Mouse (Mus musculus) liver, embryonic 13.5 days (tissue): Measurements from ENCODE around the gene Uchl1. TPM values are rescaled to one million over a fixed set of nuclear protein-coding genes. Genes with fewer than 3 reads are reported as not detected.

Source experiments
- ATAC-seq: fragments of 200-750 bp; cut with Nextera tagmentation; 2 replicates; pipeline ENCODE4 v1.8.0; 2017; ENCODE audit warnings: low read depth, mild to moderate bottlenecking, moderate number of reproducible peaks, moderate library complexity
- DNase-seq: peaks from one replicate; pipeline ENCODE4 v3.0.0; 2022
- H3K27ac ChIP-seq: fragments of 300-500 bp; sonication (generic); 2 replicates; pipeline ENCODE4 v1.5.1; 2015; ENCODE audit warnings: moderate library complexity, mild to moderate bottlenecking, inconsistent platforms
- H3K27me3 ChIP-seq: fragments of 300-500 bp; sonication (generic); 2 replicates; pipeline ENCODE4 v1.6.1; 2015; ENCODE audit warnings: mild to moderate bottlenecking, inconsistent platforms
- H3K36me3 ChIP-seq: fragments of 300-500 bp; sonication (generic); 2 replicates; pipeline ENCODE4 v1.6.1; 2015; ENCODE audit warnings: mild to moderate bottlenecking, inconsistent platforms
- H3K4me1 ChIP-seq: fragments of 300-500 bp; sonication (generic); replicated peaks from 2 replicates; pipeline ENCODE4 v1.6.1; 2015; ENCODE audit warnings: inconsistent platforms
- H3K4me2 ChIP-seq: fragments of 300-500 bp; sonication (generic); 2 replicates; pipeline ENCODE4 v1.6.1; 2015; ENCODE audit warnings: inconsistent platforms, mild to moderate bottlenecking, moderate library complexity
- H3K4me3 ChIP-seq: fragments of 300-500 bp; sonication (generic); replicated peaks from 2 replicates; pipeline ENCODE4 v1.5.1; 2015; ENCODE audit warnings: mild to moderate bottlenecking, inconsistent platforms
- H3K9ac ChIP-seq: fragments of 300-500 bp; sonication (generic); 2 replicates; pipeline ENCODE4 v1.6.1; 2015; ENCODE audit warnings: mild to moderate bottlenecking, inconsistent platforms
- H3K9me3 ChIP-seq: fragments of 300-500 bp; sonication (generic); replicated peaks from 2 replicates; pipeline ENCODE4 v1.6.1; 2016; ENCODE audit warnings: inconsistent platforms
- WGBS: fragments of 180-500 bp; shearing (Covaris S2); methylation state at CpG from one replicate; pipeline ENCODE4 v1.1.7; 2015; ENCODE audit not compliant: insufficient replicate concordance; 5-methylcytosine and 5-hydroxymethylcytosine counted together
- polyA plus RNA-seq: library from polyadenylated mRNA; unstranded; fragments of >200 nt; fragmentation: Nextera tagmentation; extraction: Ambion mirVana; gene quantifications from 2 replicates; pipeline ENCODE4 v1.2.1, GENCODE M21; 2015

The Uchl1 gene
- polyA plus RNA-seq, 1 experiment from 2014 or later = 2.5 TPM

DNA sequence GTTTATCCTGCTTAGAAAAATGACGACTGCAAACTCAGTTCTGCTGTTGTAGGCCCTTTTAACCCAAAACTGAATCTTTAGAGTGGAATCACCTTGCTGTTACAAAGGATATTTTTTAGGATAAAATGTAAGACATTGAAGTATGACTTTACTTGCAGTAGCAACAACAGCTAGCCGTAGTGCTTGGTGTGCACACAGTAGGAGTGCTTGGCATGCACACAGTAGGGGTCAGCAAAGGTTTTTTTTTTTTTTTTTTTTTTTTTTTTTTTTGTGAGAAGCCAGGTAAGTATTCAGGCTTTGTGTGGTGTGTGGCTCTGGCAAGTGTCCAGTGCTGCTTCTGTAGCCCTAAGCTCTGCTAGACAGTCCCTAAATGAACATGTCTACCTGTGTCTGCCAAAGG is 10.0 kb downstream of the Uchl1 start:
- H3K4me2 ChIP-seq = no peak overlapping the region
- no peak overlapping the region for H3K27ac ChIP-seq
- 55% methylated on average over 2 of the region's 2 CpGs for WGBS
- DNase-seq = no peak
- no peak for ATAC-seq
- H3K9me3 ChIP-seq = no peaks in the 10 kb centered on the region
- H3K27me3 ChIP-seq = no peaks in the 10 kb centered on the region
- no peaks in the 10 kb centered on the region for H3K4me1 ChIP-seq
- no peak overlapping the region for H3K4me3 ChIP-seq
- H3K9ac ChIP-seq = no peak overlapping the region
- H3K36me3 ChIP-seq = no peaks in the 10 kb centered on the region

- H3K27ac ChIP-seq = no peak overlapping the region
- no peak overlapping the region for H3K4me2 ChIP-seq
- no peak for ATAC-seq
- no peak overlapping the region for H3K4me3 ChIP-seq
- no peaks in the 10 kb centered on the region for H3K4me1 ChIP-seq
- no peaks in the 10 kb centered on the region for H3K9me3 ChIP-seq
- H3K9ac ChIP-seq = no peak overlapping the region
- H3K36me3 ChIP-seq = no peaks in the 10 kb centered on the region
- H3K27me3 ChIP-seq = no peaks in the 10 kb centered on the region
- no peak for DNase-seq
- 66% methylated on average over 13 of the region's 13 CpGs for WGBS
These were observed 11.0 kb downstream of the Uchl1 start for GRCm38 (mm10) chr5:66686863-66687262.

- ATAC-seq = no peak
- Histone ChIP-seq H3K4me3 (no peak overlapping the region), H3K27me3 (no peaks in the 10 kb centered on the region), H3K36me3 (no peaks in the 10 kb centered on the region), H3K4me1 (no peaks in the 10 kb centered on the region), H3K9me3 (no peaks in the 10 kb centered on the region), H3K4me2 (no peak overlapping the region), H3K9ac (no peak overlapping the region), H3K27ac (no peak overlapping the region)
- no peak for DNase-seq
- 67% methylated on average over 9 of the region's 9 CpGs for WGBS
These were observed 11.8 kb downstream of the Uchl1 start for GRCm38 (mm10) chr5:66687737-66688136.

- H3K9me3 ChIP-seq = no peaks in the 10 kb centered on the region
- DNase-seq (no peak), ATAC-seq (no peak)
- no peak overlapping the region for H3K4me2 ChIP-seq
- no peak overlapping the region for H3K9ac ChIP-seq
- no peaks in the 10 kb centered on the region for H3K4me1 ChIP-seq
- H3K27me3 ChIP-seq = no peaks in the 10 kb centered on the region
- no peak overlapping the region for H3K27ac ChIP-seq
- H3K4me3 ChIP-seq = no peak overlapping the region
- no peaks in the 10 kb centered on the region for H3K36me3 ChIP-seq
- 81% methylated on average over 5 of the region's 5 CpGs for WGBS
These were observed 12.4 kb downstream of the Uchl1 start for GRCm38 (mm10) chr5:66688286-66688685.

- no peaks in the 10 kb centered on the region for H3K9me3 ChIP-seq
- no peak overlapping the region for H3K27ac ChIP-seq
- no peak overlapping the region for H3K9ac ChIP-seq
- H3K27me3 ChIP-seq = no peaks in the 10 kb centered on the region
- DNase-seq (no peak), ATAC-seq (no peak)
- H3K4me2 ChIP-seq = no peak overlapping the region
- H3K4me3 ChIP-seq = no peak overlapping the region
- WGBS = 76% methylated on average over 9 of the region's 9 CpGs
- H3K4me1 ChIP-seq = no peaks in the 10 kb centered on the region
- no peaks in the 10 kb centered on the region for H3K36me3 ChIP-seq
These were observed 13.9 kb downstream of the Uchl1 start for GRCm38 (mm10) chr5:66689796-66690195.

DNA sequence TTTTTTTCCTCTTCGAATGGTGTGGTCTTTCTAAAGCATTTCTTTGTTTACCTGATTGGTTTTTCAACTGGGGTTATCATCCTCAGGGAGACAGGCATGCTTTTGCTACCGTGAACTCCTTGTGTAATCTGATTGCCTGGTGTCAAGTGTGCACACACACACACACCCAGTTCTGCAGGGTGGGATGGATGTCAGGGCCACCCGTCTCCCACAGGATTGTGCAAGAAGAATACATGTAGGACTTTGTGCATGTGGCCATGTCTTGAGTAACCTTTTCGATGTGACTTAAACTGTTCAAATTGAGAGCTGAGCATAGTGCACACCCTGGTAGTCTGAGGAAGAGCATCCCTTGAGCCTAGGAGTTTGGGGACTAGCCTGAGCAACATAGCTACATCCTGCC is 17.3 kb downstream of the Uchl1 start:
- WGBS = 47% methylated on average over 4 of the region's 4 CpGs
- Histone ChIP-seq H3K27me3 (no peaks in the 10 kb centered on the region), H3K4me1 (no peaks in the 10 kb centered on the region), H3K9ac (no peak overlapping the region), H3K9me3 (no peaks in the 10 kb centered on the region), H3K4me2 (no peak overlapping the region), H3K27ac (no peak overlapping the region), H3K36me3 (no peaks in the 10 kb centered on the region), H3K4me3 (no peak overlapping the region)
- ATAC-seq (no peak), DNase-seq (no peak)

GRCm38 (mm10) chr5:66697119-66697518 is 21.2 kb downstream of the Uchl1 start:
- ATAC-seq (no peak), DNase-seq (no peak)
- H3K27me3 ChIP-seq = no peaks in the 10 kb centered on the region
- H3K36me3 ChIP-seq = no peaks in the 10 kb centered on the region
- no peak overlapping the region for H3K4me2 ChIP-seq
- no peaks in the 10 kb centered on the region for H3K4me1 ChIP-seq
- H3K9me3 ChIP-seq = no peaks in the 10 kb centered on the region
- H3K27ac ChIP-seq = no peak overlapping the region
- no peak overlapping the region for H3K9ac ChIP-seq
- H3K4me3 ChIP-seq = no peak overlapping the region

- H3K4me1 ChIP-seq = no peaks in the 10 kb centered on the region
- no peaks in the 10 kb centered on the region for H3K36me3 ChIP-seq
- H3K9me3 ChIP-seq = no peaks in the 10 kb centered on the region
- H3K4me2 ChIP-seq = no peak overlapping the region
- H3K27me3 ChIP-seq = no peaks in the 10 kb centered on the region
- H3K4me3 ChIP-seq = no peak overlapping the region
- DNase-seq (no peak), ATAC-seq (no peak)
- WGBS = 43% methylated on average over 6 of the region's 6 CpGs
- no peak overlapping the region for H3K27ac ChIP-seq
- H3K9ac ChIP-seq = no peak overlapping the region
These were observed 24.0 kb downstream of the Uchl1 start for GRCm38 (mm10) chr5:66699911-66700310.

- Histone ChIP-seq H3K9ac (no peak overlapping the region), H3K27me3 (no peaks in the 10 kb centered on the region)
- DNase-seq = no peak
These were observed 26.1 kb downstream of the Uchl1 start for GRCm38 (mm10) chr5:66701951-66702350.

DNA sequence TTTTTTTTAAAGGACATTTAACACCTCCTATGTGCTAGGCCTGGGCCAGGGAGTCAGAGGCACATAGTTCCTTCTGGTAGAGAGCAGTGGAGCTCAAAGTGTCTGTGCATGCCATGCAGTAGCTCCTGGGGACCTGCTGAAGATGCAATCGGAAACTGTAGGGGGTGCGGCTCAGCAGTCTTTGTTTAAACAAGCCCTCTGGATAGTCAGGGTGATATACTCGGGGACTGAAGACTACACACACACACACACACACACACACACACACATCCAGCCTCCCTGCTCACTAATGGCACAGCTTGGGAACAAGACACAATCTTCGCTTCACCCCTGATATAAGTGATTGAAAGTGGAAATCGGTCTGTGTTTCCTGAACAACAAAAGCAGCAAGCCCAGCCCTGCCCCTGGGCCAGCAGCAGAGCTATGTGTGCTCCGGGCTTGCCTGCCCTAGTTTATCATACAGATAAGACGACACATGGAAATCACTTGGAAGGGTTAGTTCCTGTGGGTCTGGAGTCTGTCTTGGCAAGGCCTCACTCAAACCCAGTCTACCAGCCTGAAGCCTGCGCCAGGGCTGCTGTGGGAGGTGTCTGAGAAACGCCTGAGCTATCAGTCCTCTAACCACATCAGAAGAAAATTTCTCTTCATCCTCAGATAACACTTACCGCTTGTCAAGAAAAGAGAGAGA is 27.6 kb downstream of the Uchl1 start:
- DNase-seq (no peak), ATAC-seq (no peak)
- WGBS = 23% methylated on average over 10 of the region's 10 CpGs
- no peaks in the 10 kb centered on the region for H3K4me1 ChIP-seq
- no peak overlapping the region for H3K27ac ChIP-seq
- no peaks in the 10 kb centered on the region for H3K9me3 ChIP-seq
- no peak overlapping the region for H3K9ac ChIP-seq
- no peaks in the 10 kb centered on the region for H3K36me3 ChIP-seq
- no peak overlapping the region for H3K4me2 ChIP-seq
- H3K4me3 ChIP-seq = no peak overlapping the region
- H3K27me3 ChIP-seq = no peaks in the 10 kb centered on the region

More at GRCm38 (mm10) chr5:66701951-66702350, 26.1 kb downstream of the Uchl1 start:
- Histone ChIP-seq H3K9me3 (no peaks in the 10 kb centered on the region), H3K4me3 (no peak overlapping the region), H3K27ac (no peak overlapping the region), H3K4me2 (no peak overlapping the region), H3K4me1 (no peaks in the 10 kb centered on the region), H3K36me3 (no peaks in the 10 kb centered on the region)
- no peak for ATAC-seq
- WGBS = 63% methylated on average over 4 of the region's 4 CpGs

DNA sequence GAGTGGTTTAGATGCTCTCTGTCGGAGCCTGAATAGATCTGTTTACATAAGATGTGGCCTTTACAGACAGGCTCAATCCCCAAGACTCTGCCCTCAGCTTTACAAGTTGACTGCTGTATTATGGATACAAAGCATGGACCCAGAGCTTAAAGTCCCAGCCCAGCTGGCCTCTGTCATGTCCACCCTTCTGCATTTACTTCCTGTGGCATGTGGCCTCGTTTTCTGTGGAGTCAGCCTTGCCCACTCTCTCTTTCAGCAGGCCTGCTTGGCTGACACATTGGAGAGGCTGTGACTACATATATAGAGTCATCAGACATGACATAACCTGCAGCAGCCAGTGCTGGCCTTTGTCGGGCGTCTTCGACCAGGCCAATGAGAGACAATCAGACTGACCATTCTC is 32.0 kb downstream of the Uchl1 start:
- 53% methylated on average over 5 of the region's 5 CpGs for WGBS
- ATAC-seq (no peak), DNase-seq (no peak)
- Histone ChIP-seq H3K4me2 (no peak overlapping the region), H3K4me1 (no peaks in the 10 kb centered on the region), H3K9me3 (no peaks in the 10 kb centered on the region), H3K4me3 (no peak overlapping the region), H3K36me3 (no peaks in the 10 kb centered on the region), H3K9ac (no peak overlapping the region), H3K27me3 (no peaks in the 10 kb centered on the region), H3K27ac (no peak overlapping the region)

DNA sequence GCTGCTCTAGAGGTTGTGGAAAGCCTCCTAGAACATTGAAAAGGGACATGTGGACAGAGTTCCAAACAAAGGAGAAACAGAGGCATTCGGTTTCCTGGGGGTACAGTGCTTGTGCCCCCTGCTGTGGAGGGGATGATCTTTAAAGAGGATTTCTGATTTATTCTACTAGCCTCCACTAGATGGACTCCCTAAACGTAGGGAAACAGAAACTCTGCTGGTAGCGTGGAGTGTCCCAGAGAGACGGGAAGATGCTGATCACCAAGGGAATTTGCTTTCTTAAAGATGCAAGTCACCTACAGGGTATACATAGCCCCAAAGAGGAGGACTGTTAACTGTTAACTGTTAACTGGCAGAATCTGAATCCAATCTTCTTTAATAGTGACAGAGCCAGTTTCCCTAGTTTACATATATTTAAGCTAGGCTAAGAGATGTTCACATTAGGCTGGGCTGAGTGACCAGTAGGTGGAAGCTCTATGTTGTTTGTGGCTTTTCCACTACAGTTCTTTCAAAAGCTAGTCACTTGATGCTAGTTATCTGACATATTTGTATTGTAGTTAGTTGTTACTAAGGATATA is 34.6 kb downstream of the Uchl1 start:
- Histone ChIP-seq H3K27me3 (no peaks in the 10 kb centered on the region), H3K4me3 (no peak overlapping the region), H3K36me3 (no peaks in the 10 kb centered on the region), H3K9me3 (no peaks in the 10 kb centered on the region), H3K4me2 (no peak overlapping the region), H3K4me1 (no peaks in the 10 kb centered on the region), H3K27ac (no peak overlapping the region), H3K9ac (no peak overlapping the region)
- no peak for ATAC-seq
- 18% methylated on average over 4 of the region's 4 CpGs for WGBS
- no peak for DNase-seq
